Mouse (Mus musculus): ENCODE measurements around the gene Cnksr2. TPM values are rescaled to one million over a fixed set of nuclear protein-coding genes. Genes with fewer than 3 reads are reported as not detected.

Cnksr2 gene
- polyA plus RNA-seq, 1 experiment from 2014 or later = 8.4 TPM

Other genes with a start within 250 kb of the Cnksr2 start
- gene Klhl34, start 224.9 kb downstream of the Cnksr2 start, polyA plus RNA-seq (2014; fragmentation: Nextera tagmentation; extraction: Ambion mirVana) = 0.86 and 1.2 TPM in 2 replicates